Mouse (Mus musculus) embryonic facial prominence, embryonic 13.5 days (tissue): ENCODE results near the gene Piwil1. TPM values are rescaled to one million over a fixed set of nuclear protein-coding genes. Genes with fewer than 3 reads are reported as not detected.

Experiments
- ATAC-seq: fragments of 200-750 bp; cut with Nextera tagmentation; 2 replicates; pipeline ENCODE4 v1.8.0; 2017; ENCODE audit warnings: low read depth; ENCODE audit not compliant: insufficient number of reproducible peaks, insufficient read depth, low FRiP score, low TSS enrichment
- H3K27ac ChIP-seq: fragments of 300-500 bp; sonication (generic); 2 replicates; pipeline ENCODE4 v1.5.1; 2015; ENCODE audit warnings: moderate library complexity, mild to moderate bottlenecking, inconsistent platforms
- H3K27me3 ChIP-seq: fragments of 300-500 bp; sonication (generic); 2 replicates; pipeline ENCODE4 v1.6.1; 2015; ENCODE audit warnings: mild to moderate bottlenecking, inconsistent platforms
- H3K36me3 ChIP-seq: fragments of 300-500 bp; sonication (generic); 2 replicates; pipeline ENCODE4 v1.6.1; 2015; ENCODE audit warnings: mild to moderate bottlenecking, inconsistent platforms
- H3K4me1 ChIP-seq: fragments of 300-500 bp; sonication (generic); 2 replicates; pipeline ENCODE4 v1.6.1; 2015; ENCODE audit warnings: inconsistent platforms
- H3K4me2 ChIP-seq: fragments of 300-500 bp; sonication (generic); 2 replicates; pipeline ENCODE4 v1.6.1; 2015; ENCODE audit warnings: moderate library complexity, mild to moderate bottlenecking, inconsistent platforms
- H3K4me3 ChIP-seq: fragments of 300-500 bp; sonication (generic); 2 replicates; pipeline ENCODE4 v1.5.1; 2015; ENCODE audit warnings: mild to moderate bottlenecking, inconsistent platforms
- H3K9ac ChIP-seq: fragments of 300-500 bp; sonication (generic); 2 replicates; pipeline ENCODE4 v1.6.1; 2015; ENCODE audit warnings: mild to moderate bottlenecking, inconsistent platforms
- H3K9me3 ChIP-seq: fragments of 300-500 bp; sonication (generic); 2 replicates; pipeline ENCODE4 v1.6.1; 2016; ENCODE audit warnings: inconsistent platforms
- WGBS: fragments of 180-500 bp; shearing (Covaris S2); methylation state at CpG from one replicate; pipeline ENCODE4 v1.1.7; 2015; ENCODE audit warnings: mixed read lengths; 5-methylcytosine and 5-hydroxymethylcytosine counted together
- polyA plus RNA-seq: library from polyadenylated mRNA; unstranded; fragments of >200 nt; fragmentation: Nextera tagmentation; extraction: Ambion mirVana; gene quantifications from 2 replicates; pipeline ENCODE4 v1.2.1, GENCODE M21; 2015

The Piwil1 gene
- polyA plus RNA-seq: not detected in 2 replicates

GRCm38 (mm10) chr5:128702224-128702623, at the start of gene Piwil1:
Gene Piwil1 (plus strand): TSS chr5:128702524.
- Histone ChIP-seq H3K36me3 (no peaks in the 10 kb centered on the region), H3K27me3 (no peaks in the 10 kb centered on the region), H3K4me2 (no peak within 1 kb of the TSS), H3K4me3 (no peak within 1 kb of the TSS), H3K27ac (no peak within 1 kb of the TSS), H3K9ac (no peak within 1 kb of the TSS), H3K9me3 (0 out of 2 replicates have a peak, but pooled peaks cover 3% of the 10 kb centered on the region), H3K4me1 (peaks cover 11% of the 10 kb centered on the region)
- 73% methylated on average over 4 of the region's 4 CpGs for WGBS
- ATAC-seq: no peak

DNA sequence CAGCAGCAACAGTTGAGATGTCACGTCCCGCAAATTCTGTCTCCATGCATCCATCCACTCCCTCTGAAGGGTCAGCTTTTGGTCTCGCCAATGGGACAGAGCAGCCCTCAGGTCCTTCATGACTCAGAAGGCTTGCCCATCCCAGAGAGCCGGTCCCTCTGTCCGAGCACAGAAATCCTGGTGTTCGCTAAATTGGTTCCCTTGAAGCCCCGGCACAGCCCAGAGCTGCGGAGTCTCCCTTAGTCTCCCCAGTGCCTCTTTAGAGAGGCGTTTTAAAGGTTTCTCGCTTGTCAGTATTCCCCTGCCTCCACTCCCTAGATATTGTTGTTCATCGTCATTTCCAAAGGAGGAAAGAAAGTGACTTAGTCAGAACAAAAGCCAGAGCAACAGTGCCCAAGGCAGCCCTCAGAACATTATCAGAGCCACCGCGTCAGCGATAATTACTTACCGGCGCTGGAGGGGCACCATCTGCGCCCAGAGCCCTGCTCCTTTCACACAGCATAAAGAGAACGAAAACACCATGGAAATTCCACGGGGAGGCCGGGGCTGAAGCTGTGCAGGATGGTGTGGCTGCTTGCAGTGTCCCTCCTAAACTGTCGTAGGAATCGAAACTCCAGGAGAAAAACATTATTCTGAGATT, 45.7 kb upstream of the Piwil1 start:
- no peak for ATAC-seq
- Histone ChIP-seq H3K4me3 (peak overlapping the region; percentile 14; the same call in 1 of the 2 replicates), H3K4me1 (no peaks in the 10 kb centered on the region), H3K4me2 (peak overlapping the region; percentile 39), H3K9ac (0 out of 2 replicates have a peak overlapping the region, but pooled peaks have one; percentile 27), H3K27ac (no peak overlapping the region), H3K27me3 (no peaks in the 10 kb centered on the region; the same call in 1 of the 2 replicates), H3K9me3 (no peaks in the 10 kb centered on the region), H3K36me3 (no peaks in the 10 kb centered on the region)
- WGBS: 40% methylated on average over 22 of the region's 22 CpGs

- Histone ChIP-seq H3K36me3 (no peaks in the 10 kb centered on the region), H3K9ac (no peak overlapping the region), H3K27me3 (no peaks in the 10 kb centered on the region; the same call in 1 of the 2 replicates), H3K9me3 (peaks cover 4% of the 10 kb centered on the region), H3K4me2 (no peak overlapping the region), H3K27ac (no peak overlapping the region), H3K4me1 (no peaks in the 10 kb centered on the region), H3K4me3 (no peak overlapping the region)
- ATAC-seq: no peak
- WGBS: 59% methylated on average over 8 of the region's 8 CpGs
These were observed 42.2 kb upstream of the Piwil1 start for GRCm38 (mm10) chr5:128660101-128660500.

GRCm38 (mm10) chr5:128662881-128663280, 39.4 kb upstream of the Piwil1 start:
- peaks cover 4% of the 10 kb centered on the region for H3K9me3 ChIP-seq
- WGBS: 97% methylated on average over 6 of the region's 6 CpGs
- no peak for ATAC-seq
- H3K27me3 ChIP-seq: no peaks in the 10 kb centered on the region; the same call in 1 of the 2 replicates
- H3K4me2 ChIP-seq: no peak overlapping the region
- H3K4me1 ChIP-seq: peaks cover 15% of the 10 kb centered on the region
- no peak overlapping the region for H3K27ac ChIP-seq
- H3K9ac ChIP-seq: no peak overlapping the region
- no peaks in the 10 kb centered on the region for H3K36me3 ChIP-seq
- no peak overlapping the region for H3K4me3 ChIP-seq

DNA sequence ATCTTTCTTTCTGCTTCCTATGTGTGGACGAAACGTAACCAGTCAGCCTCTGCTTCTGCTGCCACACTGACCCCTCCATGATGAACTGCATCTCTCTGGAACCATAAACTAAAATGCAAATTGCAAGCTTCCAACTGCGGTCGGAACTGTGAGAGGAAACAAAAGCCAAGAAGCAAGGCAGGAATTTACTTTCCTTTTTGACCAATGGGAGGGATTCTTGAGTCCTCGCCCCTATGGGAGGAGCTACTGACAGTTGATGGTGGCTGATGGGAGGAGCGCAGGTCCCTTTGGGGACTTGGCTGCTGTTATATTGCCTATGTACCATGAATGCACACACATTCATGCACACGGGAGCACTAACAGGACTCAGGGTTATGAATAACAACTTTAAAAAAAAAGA, 38.3 kb upstream of the Piwil1 start:
- no peak overlapping the region for H3K9ac ChIP-seq
- no peak overlapping the region for H3K4me3 ChIP-seq
- H3K27ac ChIP-seq: no peak overlapping the region
- ATAC-seq: no peak
- H3K27me3 ChIP-seq: no peaks in the 10 kb centered on the region
- H3K4me1 ChIP-seq: peaks cover 16% of the 10 kb centered on the region
- no peak overlapping the region for H3K4me2 ChIP-seq
- 89% methylated on average over 7 of the region's 7 CpGs for WGBS
- H3K9me3 ChIP-seq: peaks cover 4% of the 10 kb centered on the region
- no peaks in the 10 kb centered on the region for H3K36me3 ChIP-seq

- no peaks in the 10 kb centered on the region for H3K36me3 ChIP-seq
- no peak for ATAC-seq
- H3K4me3 ChIP-seq: no peak overlapping the region
- H3K4me2 ChIP-seq: no peak overlapping the region
- peaks cover 16% of the 10 kb centered on the region for H3K4me1 ChIP-seq
- H3K9ac ChIP-seq: no peak overlapping the region
- 90% methylated on average over 1 of the region's 1 CpGs for WGBS
- no peaks in the 10 kb centered on the region for H3K27me3 ChIP-seq
- H3K27ac ChIP-seq: no peak overlapping the region
- H3K9me3 ChIP-seq: peaks cover 4% of the 10 kb centered on the region
These were observed 37.3 kb upstream of the Piwil1 start for GRCm38 (mm10) chr5:128665045-128665444.

GRCm38 (mm10) chr5:128667303-128667702, 35.0 kb upstream of the Piwil1 start:
- Histone ChIP-seq H3K9ac (no peak overlapping the region), H3K27ac (peak overlapping the region; percentile 66), H3K4me3 (no peak overlapping the region)

GRCm38 (mm10) chr5:128674124-128674523, 28.2 kb upstream of the Piwil1 start:
- Histone ChIP-seq H3K27ac (no peak overlapping the region), H3K4me1 (0 out of 2 replicates have a peak, but pooled peaks cover 2% of the 10 kb centered on the region), H3K4me3 (no peak overlapping the region), H3K9me3 (no peaks in the 10 kb centered on the region; the same call in 1 of the 2 replicates), H3K36me3 (no peaks in the 10 kb centered on the region), H3K27me3 (no peaks in the 10 kb centered on the region), H3K4me2 (no peak overlapping the region), H3K9ac (no peak overlapping the region)
- no peak for ATAC-seq
- WGBS: 74% methylated on average over 9 of the region's 9 CpGs

More at GRCm38 (mm10) chr5:128667303-128667702, 35.0 kb upstream of the Piwil1 start:
- WGBS: 34% methylated on average over 7 of the region's 7 CpGs
- Histone ChIP-seq H3K4me2 (peak overlapping the region; percentile 16), H3K4me1 (peaks cover 16% of the 10 kb centered on the region), H3K9me3 (peaks cover 4% of the 10 kb centered on the region), H3K27me3 (no peaks in the 10 kb centered on the region), H3K36me3 (no peaks in the 10 kb centered on the region)
- peak; percentile 59; the same call in 1 of the 2 replicates for ATAC-seq

DNA sequence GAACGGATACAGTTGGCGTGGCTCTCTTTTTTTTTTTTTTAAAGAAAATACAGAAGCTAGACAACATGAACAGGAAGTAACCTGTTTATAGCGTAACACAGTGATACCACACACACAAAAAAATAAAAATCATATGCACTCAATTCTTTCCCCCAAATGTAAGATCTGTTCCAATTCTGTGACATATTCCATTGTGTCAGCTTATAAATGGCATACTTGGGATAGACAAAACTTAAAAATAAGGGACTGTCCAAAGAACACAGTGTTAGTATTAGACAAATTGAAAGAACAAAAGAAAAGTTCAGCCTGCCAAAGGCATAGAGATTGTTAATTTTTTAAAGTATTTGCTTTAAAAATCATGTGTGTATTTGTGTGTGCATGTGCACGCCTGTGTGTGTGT, 25.0 kb upstream of the Piwil1 start:
- no peaks in the 10 kb centered on the region for H3K9me3 ChIP-seq
- 78% methylated on average over 4 of the region's 4 CpGs for WGBS

DNA sequence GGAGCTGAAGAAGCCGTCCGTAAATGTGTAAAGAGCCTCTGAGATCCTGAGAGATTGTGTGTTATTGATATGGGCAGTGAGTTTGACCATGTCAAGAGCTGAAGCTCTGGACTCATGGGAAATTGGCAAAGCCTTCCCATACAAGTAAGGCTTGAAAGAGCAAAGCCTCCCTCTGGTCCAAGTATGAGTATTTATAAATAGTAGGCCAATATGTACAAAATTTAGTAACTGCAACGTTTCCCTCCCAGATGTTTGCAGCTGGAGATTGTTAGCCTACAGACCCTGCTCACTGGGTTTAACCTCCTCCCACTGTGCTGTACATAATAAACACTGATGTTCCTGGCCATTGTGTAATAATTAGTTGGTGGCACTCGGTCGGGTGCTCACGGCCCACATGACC, 24.5 kb upstream of the Piwil1 start:
- Histone ChIP-seq H3K9ac (no peak overlapping the region), H3K4me1 (0 out of 2 replicates have a peak, but pooled peaks cover 2% of the 10 kb centered on the region), H3K36me3 (no peaks in the 10 kb centered on the region), H3K9me3 (no peaks in the 10 kb centered on the region), H3K27me3 (no peaks in the 10 kb centered on the region), H3K4me3 (no peak overlapping the region), H3K4me2 (no peak overlapping the region), H3K27ac (no peak overlapping the region)
- WGBS: 57% methylated on average over 6 of the region's 6 CpGs
- no peak for ATAC-seq

More for the DNA sequence above, 25.0 kb upstream of the Piwil1 start:
- Histone ChIP-seq H3K9ac (no peak overlapping the region), H3K4me2 (no peak overlapping the region), H3K27me3 (no peaks in the 10 kb centered on the region), H3K27ac (no peak overlapping the region), H3K36me3 (no peaks in the 10 kb centered on the region), H3K4me1 (0 out of 2 replicates have a peak, but pooled peaks cover 2% of the 10 kb centered on the region), H3K4me3 (no peak overlapping the region)
- ATAC-seq: no peak

DNA sequence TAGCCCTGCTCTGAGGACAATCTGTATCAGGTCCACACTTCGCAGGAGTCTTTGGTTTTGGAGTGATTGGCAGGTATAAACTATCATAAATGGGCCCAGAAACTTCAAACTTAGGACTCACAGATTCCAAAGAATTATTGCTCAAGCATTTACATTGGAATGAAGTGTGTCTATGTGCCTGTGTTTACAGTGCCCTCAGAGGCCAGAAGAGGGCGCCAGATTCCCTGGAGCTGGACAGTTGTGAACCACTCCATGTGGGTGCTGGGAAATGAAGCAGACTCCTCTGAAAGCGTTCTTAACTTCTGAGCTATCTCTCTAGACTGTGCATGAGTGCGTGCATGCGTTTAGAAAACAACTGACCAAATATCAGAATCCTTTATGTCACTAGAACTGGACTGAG, 20.9 kb upstream of the Piwil1 start:
- Histone ChIP-seq H3K9ac (no peak overlapping the region), H3K4me2 (no peak overlapping the region), H3K36me3 (no peaks in the 10 kb centered on the region), H3K4me3 (no peak overlapping the region), H3K27me3 (peaks cover 4% of the 10 kb centered on the region), H3K9me3 (peaks cover 2% of the 10 kb centered on the region; the same call in 1 of the 2 replicates), H3K27ac (no peak overlapping the region), H3K4me1 (peaks cover 18% of the 10 kb centered on the region)
- no peak for ATAC-seq
- WGBS: 40% methylated on average over 5 of the region's 5 CpGs

GRCm38 (mm10) chr5:128684192-128684591, 18.1 kb upstream of the Piwil1 start:
- Histone ChIP-seq H3K27ac (no peak overlapping the region; the same call in 1 of the 2 replicates), H3K27me3 (peaks cover 4% of the 10 kb centered on the region), H3K4me1 (peaks cover 15% of the 10 kb centered on the region), H3K4me2 (peak overlapping the region; percentile 49), H3K4me3 (no peak overlapping the region), H3K9me3 (peaks cover 7% of the 10 kb centered on the region; the same call in 1 of the 2 replicates), H3K9ac (no peak overlapping the region), H3K36me3 (no peaks in the 10 kb centered on the region)
- ATAC-seq: peak; percentile 80; the same call in 1 of the 2 replicates
- 7% methylated on average over 10 of the region's 10 CpGs for WGBS
